Mouse (Mus musculus): ENCODE measurements around the gene Scgb1b7. TPM values are rescaled to one million over a fixed set of nuclear protein-coding genes. Genes with fewer than 3 reads are reported as not detected.

Gene Scgb1b7
- not detected in 2 replicates for polyA plus RNA-seq (2012; rRNA removed)

GRCm38 (mm10) chr7:31712365-31712764 is at the start of gene Scgb1b7:
TSS of gene Scgb1b7 (plus strand) at chr7:31712665.

DNA sequence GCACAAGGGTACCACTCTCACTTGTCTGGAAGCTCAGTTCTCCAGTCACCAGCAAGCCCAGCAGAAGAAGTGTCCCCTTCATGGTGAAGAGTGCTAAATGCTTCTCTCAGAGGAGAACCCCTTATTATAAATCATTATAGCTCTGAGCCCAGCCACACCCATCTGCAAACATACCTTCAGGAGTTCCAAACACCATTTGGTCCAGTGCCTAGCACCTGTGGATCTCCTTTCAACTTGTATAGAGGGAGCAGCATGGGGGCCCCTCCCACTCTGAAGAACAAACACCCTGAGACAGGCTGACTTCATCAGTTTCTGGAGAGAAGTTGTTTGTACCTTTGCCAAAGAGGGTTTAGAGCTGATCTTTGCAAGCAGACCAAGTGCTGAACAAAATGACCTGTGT is 6.8 kb upstream of the Scgb1b7 start, which contains the start of gene Scgb2b7:
Gene Scgb2b7 (minus strand): TSS at position 101 of the 400 bp plus-strand sequence.

Other genes with a start within 250 kb of the Scgb1b7 start
- gene Scgb2b7, start 6.9 kb upstream of the Scgb1b7 start, polyA plus RNA-seq (2012; rRNA removed) = not detected in 2 replicates

All from liver, embryonic 14 days (tissue).